Mouse (Mus musculus): ENCODE data around the gene Gramd2. TPM values are rescaled to one million over a fixed set of nuclear protein-coding genes. Genes with fewer than 3 reads are reported as not detected.

Gramd2 gene
- total RNA-seq (2021): 1 to 10 TPM; 5.3 to 5.8 TPM
- long read RNA-seq: 0 reads

DNA sequence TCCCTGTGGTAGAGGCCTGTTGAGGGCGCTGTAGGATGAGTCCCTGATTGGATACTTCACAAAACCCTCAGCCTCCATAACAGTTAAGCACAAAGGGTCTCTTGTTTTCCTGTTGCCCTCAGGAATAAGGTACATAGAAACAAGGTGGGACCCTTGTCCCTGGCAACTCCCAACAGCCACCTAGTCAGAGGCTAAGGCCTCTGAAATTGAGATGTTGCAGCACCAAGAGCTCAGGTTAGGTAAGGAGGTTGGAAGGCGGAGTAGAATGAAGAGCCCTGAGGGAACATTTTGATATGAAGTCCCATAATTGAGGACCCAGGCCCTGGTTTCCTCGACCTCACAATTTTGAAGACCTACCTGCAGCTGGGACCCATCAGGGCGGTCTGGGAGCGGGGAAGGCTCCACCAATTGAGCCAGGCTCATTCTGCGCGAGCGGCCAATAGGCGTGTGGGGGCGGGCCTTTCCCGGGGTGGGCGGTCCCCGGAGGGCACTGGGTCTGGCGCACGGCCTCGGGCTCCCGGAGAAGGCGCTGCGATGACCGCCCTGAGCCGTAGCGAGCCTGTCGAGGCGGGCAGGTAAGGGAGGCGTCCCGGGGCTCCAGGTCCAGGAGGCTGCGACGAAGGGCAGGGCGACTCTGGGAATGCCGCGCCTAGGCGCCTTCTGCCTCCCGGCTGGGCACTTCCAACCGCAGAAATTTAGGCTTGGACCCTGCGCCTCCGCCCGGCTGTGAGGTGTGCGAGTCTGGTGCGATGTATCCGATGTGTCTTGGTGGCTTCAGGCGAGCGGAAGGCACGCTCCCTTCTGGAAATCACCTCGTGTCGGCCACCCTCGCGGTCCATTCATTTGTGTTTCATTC is at the start of gene Gramd2:
Gramd2 (plus strand) TSS at position 467 of the 856 bp plus-strand sequence.
- DNase-seq (ENCODE audit: low spot score in 2 of 2): peak in 1 of 2 experiments; percentile 77

GRCm38 (mm10) chr9:59638372-59638771 is 41.6 kb upstream of the Gramd2 start:
- no peak for DNase-seq (ENCODE audit: low spot score in 2 of 2)

DNA sequence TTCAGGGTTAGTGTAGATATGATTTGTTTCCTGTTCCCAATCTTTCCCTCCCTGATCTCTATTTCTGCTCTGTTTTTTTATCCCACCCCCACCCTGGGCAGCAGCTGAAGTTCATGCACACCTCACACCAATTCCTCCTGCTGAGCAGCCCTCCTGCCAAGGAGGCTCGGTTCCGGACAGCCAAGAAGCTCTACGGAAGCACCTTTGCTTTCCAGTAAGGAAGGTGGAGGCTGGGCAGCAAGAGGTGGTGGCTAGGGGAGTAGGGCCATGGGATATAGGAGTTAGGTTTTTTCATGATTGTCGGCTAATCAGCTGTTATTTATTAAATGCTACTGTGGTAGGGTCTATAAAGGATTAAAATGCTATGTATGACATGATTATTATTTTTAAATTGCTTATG is 40.0 kb upstream of the Gramd2 start:
- DNase-seq (ENCODE audit: low spot score in 2 of 2): no peak

DNA sequence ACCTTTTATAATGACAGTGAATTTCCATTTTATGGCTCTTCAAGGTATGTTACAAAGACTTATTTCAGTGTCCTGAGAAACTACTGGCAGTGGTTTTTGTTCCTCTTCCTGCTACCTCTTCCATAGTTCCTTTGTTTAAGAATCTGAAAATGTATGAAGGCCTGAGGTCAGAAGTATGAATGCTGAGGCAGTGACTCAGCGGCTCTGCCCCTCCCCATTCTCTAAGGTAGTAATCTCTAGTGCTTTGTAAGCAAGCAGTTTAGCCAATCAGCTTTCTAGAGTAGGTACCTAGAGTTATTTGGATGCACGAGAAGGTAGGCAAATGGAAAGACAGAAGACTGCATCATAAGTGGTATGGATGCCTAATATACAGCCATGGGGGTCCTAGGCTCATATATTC is 38.6 kb upstream of the Gramd2 start:
- DNase-seq (ENCODE audit: low spot score in 2 of 2): no peak

DNA sequence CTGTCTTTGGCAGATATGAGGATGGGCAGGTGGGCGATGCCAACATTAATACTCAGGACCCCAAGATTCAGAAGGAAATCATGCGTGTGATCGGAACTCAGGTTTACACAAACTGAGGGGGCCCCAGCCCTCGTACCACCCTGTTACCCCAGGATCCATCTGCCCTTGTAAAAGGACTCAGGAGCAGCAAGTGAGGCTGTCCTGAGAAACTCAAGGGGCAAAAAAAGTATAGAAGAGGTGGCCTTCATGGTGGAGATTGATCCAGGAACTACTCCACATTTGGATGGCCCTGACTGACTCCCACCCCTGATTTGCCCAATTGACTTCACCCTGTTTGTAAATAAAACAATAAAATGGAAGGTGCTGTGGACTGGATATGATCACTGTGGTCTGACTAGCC is 30.0 kb upstream of the Gramd2 start:
- no peak for DNase-seq (ENCODE audit: low spot score in 2 of 2)

DNA sequence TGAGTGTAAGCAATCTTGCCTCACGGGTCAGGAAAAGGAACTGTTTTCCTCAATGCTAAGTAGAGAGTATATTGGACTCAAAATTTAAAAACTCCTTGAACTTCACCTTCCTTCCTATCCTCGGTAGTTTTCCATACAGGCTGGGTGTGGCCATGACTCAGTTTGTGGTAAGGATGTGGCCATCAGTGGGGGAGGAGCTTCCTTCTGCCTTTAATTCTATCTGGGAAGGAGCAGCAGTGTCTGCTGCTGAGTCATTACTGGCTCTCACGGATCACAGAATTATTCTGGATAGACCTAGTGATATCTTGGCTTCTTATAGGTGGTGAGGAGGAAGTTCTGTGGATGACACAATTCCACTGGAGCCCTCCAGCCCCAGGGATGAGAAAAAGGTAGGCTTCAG is 26.6 kb upstream of the Gramd2 start:
- no peak for DNase-seq (ENCODE audit: low spot score in 2 of 2)

GRCm38 (mm10) chr9:59654450-59654983 is 25.4 kb upstream of the Gramd2 start:
- DNase-seq (ENCODE audit: low spot score in 2 of 2): no peak

- peak; percentile 97 to 98 for DNase-seq (ENCODE audit: low spot score in 2 of 2)
Measured at GRCm38 (mm10) chr9:59655958-59656634, 23.8 kb upstream of the Gramd2 start, which contains the start of gene Pkm. Pkm (plus strand) TSS chr9:59656368.

GRCm38 (mm10) chr9:59656635-59657617 is 23.0 kb upstream of the Gramd2 start:
- DNase-seq (ENCODE audit: low spot score in 2 of 2): peak; percentile 86 to 89

DNA sequence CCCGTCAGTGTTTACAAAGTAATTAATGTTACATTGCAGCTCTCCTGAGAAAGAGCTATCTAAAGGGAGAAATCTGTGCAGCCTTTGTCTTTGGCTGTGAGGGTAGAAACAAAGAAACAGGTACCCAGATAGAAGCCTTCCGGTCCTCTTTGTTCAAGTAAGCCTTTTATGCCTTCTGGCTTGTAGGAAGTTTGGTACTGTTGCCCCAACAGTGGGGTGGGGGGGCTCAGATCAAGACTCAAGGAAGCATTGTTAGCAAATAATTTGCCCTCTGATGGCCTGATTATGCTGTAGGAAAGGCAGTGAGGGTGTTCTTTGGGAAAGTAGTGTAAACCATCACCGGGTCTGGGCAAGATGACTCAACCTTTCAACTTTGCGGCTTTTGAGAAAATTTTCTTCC is 21.8 kb upstream of the Gramd2 start:
- DNase-seq (ENCODE audit: low spot score in 2 of 2): no peak

DNA sequence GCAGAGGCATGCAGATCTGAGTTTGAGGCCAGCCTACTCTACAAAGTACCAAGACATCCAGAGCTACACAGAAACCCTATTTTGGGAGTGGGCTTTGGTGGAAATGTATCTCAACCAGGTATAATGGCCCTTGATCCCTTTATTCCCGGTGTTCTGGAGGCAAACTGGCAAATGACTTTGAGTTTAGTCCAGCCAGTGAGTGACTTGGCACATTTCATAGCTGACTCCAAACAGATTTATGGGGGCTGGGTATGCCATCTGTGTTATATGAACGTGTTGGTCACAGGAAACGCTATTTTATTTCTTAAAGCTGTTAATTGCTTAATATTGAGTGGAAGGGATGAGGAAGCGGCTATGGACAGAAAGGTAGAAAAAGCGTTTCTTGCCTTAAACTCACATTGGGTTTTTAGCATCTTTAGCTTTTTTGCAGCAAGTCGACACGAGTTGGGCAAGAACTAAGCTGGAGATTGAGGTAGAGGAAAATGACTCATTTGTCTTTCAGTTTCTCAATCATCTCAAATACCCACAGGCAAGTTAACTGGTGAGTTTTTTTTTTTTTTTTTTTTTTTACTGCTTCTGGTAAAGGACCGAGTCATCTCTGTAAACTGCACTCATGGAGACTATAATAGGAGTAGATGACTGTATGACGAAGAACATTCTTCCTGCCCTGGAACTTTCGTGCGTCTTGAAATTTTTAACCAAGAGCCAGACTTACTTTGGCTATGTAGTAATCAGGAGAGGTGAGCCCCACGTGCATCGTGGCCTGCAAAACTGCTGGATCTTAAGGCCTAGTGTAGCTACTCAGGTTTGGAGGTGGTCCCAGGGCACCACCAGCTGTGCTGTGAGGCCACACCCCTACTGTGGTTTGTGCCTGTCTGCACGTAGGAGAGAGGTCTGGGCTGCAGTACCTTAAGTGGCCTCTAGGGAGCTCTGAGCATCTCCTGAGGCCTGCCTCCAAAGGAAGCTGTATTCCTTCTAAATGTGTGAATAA is 20.6 kb upstream of the Gramd2 start:
- peak in 1 of 2 experiments; percentile 89 for DNase-seq (ENCODE audit: low spot score in 2 of 2)

- no peak for DNase-seq (ENCODE audit: low spot score in 2 of 2)
Measured at GRCm38 (mm10) chr9:59660421-59660820, 19.5 kb upstream of the Gramd2 start.

- DNase-seq (ENCODE audit: low spot score in 2 of 2): no peak
Measured at GRCm38 (mm10) chr9:59661298-59661975, 18.5 kb upstream of the Gramd2 start.

- DNase-seq (ENCODE audit: low spot score in 2 of 2): no peak
Measured at GRCm38 (mm10) chr9:59663226-59663625, 16.7 kb upstream of the Gramd2 start.

GRCm38 (mm10) chr9:59663957-59664356 is 16.0 kb upstream of the Gramd2 start:
- no peak for DNase-seq (ENCODE audit: low spot score in 2 of 2)

GRCm38 (mm10) chr9:59664664-59665256 is 15.2 kb upstream of the Gramd2 start:
- no peak for DNase-seq (ENCODE audit: low spot score in 2 of 2)

DNA sequence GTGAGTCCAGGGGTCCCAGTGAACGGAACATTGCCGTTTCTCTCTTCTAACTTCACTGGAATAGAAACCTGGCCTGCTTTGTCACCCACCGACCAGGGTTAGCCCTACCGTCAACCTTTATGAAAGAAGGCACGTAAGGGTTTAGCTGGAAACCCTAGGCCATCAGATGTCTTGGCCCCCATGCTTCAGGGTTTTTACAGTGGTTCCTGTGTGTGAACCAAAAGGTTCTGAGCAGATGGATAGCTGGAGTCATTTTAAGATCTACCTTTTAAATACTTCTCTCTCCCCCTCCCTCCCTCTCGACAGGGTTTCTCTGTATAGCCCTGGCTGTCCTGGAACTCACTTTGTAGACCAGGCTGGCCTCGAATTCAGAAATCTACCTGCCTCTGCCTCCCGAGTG is 13.9 kb upstream of the Gramd2 start:
- no peak for DNase-seq (ENCODE audit: low spot score in 2 of 2)

DNA sequence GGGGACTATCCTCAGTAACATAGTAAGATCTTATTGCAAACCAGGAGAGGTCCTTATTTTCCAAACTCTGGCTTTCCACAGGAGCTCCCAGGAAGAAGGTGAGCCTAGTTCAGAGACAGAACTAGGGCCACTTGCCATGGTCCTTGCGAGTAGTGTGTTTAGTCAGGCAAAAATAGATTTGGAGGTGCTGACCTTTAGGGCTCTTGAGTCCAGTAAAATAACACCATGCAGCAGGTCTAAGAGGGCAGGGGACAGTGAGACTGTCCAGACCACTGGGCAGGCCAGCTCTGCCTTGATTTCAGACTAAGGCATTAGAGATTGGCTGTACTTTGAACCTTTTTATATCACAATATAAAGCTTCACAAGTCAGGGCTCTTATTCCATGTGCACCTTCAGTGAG is 13.1 kb upstream of the Gramd2 start:
- DNase-seq (ENCODE audit: low spot score in 2 of 2): no peak

DNA sequence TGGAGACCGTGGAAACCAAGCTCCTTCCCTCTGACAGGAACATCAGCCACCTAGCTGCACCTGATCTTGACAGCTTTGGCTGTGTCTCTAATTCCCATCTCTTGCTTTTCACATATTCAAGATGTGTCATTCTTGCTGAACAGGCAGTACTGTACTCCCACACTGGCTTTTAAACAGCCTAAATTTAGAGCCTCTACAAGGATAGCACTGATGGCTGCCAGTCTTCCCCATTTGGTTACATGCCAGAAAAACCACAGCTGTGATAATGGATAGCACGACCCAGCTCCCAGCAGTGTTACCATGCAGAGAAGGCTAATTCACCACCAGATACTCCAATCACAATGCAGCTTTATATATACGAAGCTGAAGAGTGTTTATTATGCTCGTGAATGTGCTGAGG is 12.7 kb upstream of the Gramd2 start:
- DNase-seq (ENCODE audit: low spot score in 2 of 2): peak in 1 of 2 experiments; percentile 81
